Mouse (Mus musculus) myocyte (in vitro differentiated cells): ENCODE measurements around the gene Gm9936. TPM values are rescaled to one million over a fixed set of nuclear protein-coding genes. Genes with fewer than 3 reads are reported as not detected.

Experiments
- H3K27me3 ChIP-seq: one replicate; pipeline ENCODE4 v1.6.1; 2011; ENCODE audit not compliant: control insufficient read depth, insufficient read depth, insufficient read length
- H3K36me3 ChIP-seq: one replicate; pipeline ENCODE4 v1.6.1; 2011; ENCODE audit not compliant: control insufficient read depth, insufficient read depth
- H3K4me2 ChIP-seq: one replicate; pipeline ENCODE4 v1.6.1; 2011; ENCODE audit warnings: low read depth, control low read depth
- H3K4me3 ChIP-seq: one replicate; pipeline ENCODE4 v1.5.1; 2011; ENCODE audit warnings: mild to moderate bottlenecking, control low read depth, moderate library complexity
- H3K79me2 ChIP-seq: one replicate; pipeline ENCODE4 v1.6.1; 2011; ENCODE audit not compliant: control insufficient read depth, insufficient read depth
- H3ac ChIP-seq: one replicate; pipeline ENCODE4 v1.6.1; 2011; ENCODE audit not compliant: control insufficient read depth, insufficient read length
- CEBPB ChIP-seq: IDR thresholded peaks from 2 replicates; pipeline ENCODE4 v1.6.1; 2011; ENCODE audit warnings: mild to moderate bottlenecking, moderate library complexity; ENCODE audit not compliant: poor library complexity, insufficient read depth, severe bottlenecking
- E2F4 ChIP-seq: IDR thresholded peaks from one replicate; pipeline ENCODE4 v1.6.1; 2011; ENCODE audit warnings: mild to moderate bottlenecking, control low read depth, moderate library complexity; ENCODE audit not compliant: insufficient read depth
- MAX ChIP-seq: IDR thresholded peaks from one replicate; pipeline ENCODE4 v1.6.1; 2011; ENCODE audit warnings: low read depth, mild to moderate bottlenecking, control low read depth
- MYOD1 ChIP-seq, 3 experiments: IDR thresholded peaks; one replicate each; pipeline ENCODE4 v1.6.1; 2011; ENCODE audit warnings: control low read depth in 2 of 3, low read depth in 2 of 3, mild to moderate bottlenecking in 2 of 3, moderate library complexity in 1 of 3; ENCODE audit not compliant: insufficient read length in 2 of 3, control insufficient read depth in 1 of 3
- MYOG ChIP-seq, 3 experiments: IDR thresholded peaks; one replicate each; pipeline ENCODE4 v1.6.1; 2011; ENCODE audit warnings: control low read depth in 2 of 3, low read depth in 2 of 3, mild to moderate bottlenecking in 2 of 3; ENCODE audit not compliant: insufficient read length in 2 of 3, control insufficient read depth in 1 of 3, insufficient read depth in 1 of 3
- POLR2A ChIP-seq: IDR thresholded peaks from one replicate; pipeline ENCODE4 v1.6.1; 2011; ENCODE audit warnings: low read depth, mild to moderate bottlenecking, control low read depth, moderate library complexity; ENCODE audit not compliant: insufficient read length
- POLR2AphosphoS2 ChIP-seq: IDR thresholded peaks from one replicate; pipeline ENCODE4 v1.6.1; 2011; ENCODE audit warnings: low read depth, control low read depth; ENCODE audit not compliant: insufficient read length
- REST ChIP-seq: IDR thresholded peaks from one replicate; pipeline ENCODE4 v1.6.1; 2011; ENCODE audit warnings: mild to moderate bottlenecking, control low read depth, moderate library complexity; ENCODE audit not compliant: insufficient read depth, insufficient read length
- SRF ChIP-seq: IDR thresholded peaks from one replicate; pipeline ENCODE4 v1.6.1; 2011; ENCODE audit warnings: low read depth; ENCODE audit not compliant: control insufficient read depth, insufficient read length
- TCF12 ChIP-seq: IDR thresholded peaks from one replicate; pipeline ENCODE4 v1.6.1; 2011; ENCODE audit warnings: mild to moderate bottlenecking, control low read depth; ENCODE audit not compliant: poor library complexity, insufficient read depth, severe bottlenecking
- TCF3 ChIP-seq: IDR thresholded peaks from one replicate; pipeline ENCODE4 v1.6.1; 2011; ENCODE audit warnings: low read depth, control low read depth; ENCODE audit not compliant: insufficient read length
- USF1 ChIP-seq: IDR thresholded peaks from one replicate; pipeline ENCODE4 v1.6.1; 2011; ENCODE audit warnings: low read depth, mild to moderate bottlenecking, control low read depth, moderate library complexity
- polyA plus RNA-seq: library from polyadenylated mRNA; unstranded; fragments of >200 nt; fragmentation: generic; extraction: Trizol; gene quantifications from one replicate; pipeline ENCODE4 v1.2.1, GENCODE M21; 2012; ENCODE audit warnings: missing spikeins

The Gm9936 gene
- polyA plus RNA-seq, 1 experiment = 0.25 TPM

- Histone ChIP-seq H3K36me3 (no peaks in the 10 kb centered on the region), H3K27me3 (peaks cover 45% of the 10 kb centered on the region), H3K79me2 (no peaks in the 10 kb centered on the region), H3K4me3 (no peak overlapping the region), H3ac (no peak overlapping the region), H3K4me2 (no peak overlapping the region)
- TF ChIP-seq MYOG (IDR thresholded peaks at IDR 0.05; ENCODE audit: control insufficient read depth in 1 of 3, insufficient read depth in 1 of 3, insufficient read length in 2 of 3, low read depth in 2 of 3) (no peak), TCF3 (no peak)
Observed at GRCm38 (mm10) chr5:114877487-114877886, 19.0 kb upstream of the Gm9936 start.

GRCm38 (mm10) chr5:114876331-114876730 lies 17.8 kb upstream of the Gm9936 start:
- no peak overlapping the region for H3K4me3 ChIP-seq
- H3ac ChIP-seq = no peak overlapping the region
- H3K4me2 ChIP-seq = no peak overlapping the region
- no peaks in the 10 kb centered on the region for H3K79me2 ChIP-seq
- TF ChIP-seq TCF3 (no peak), REST (no peak)
- H3K36me3 ChIP-seq = no peaks in the 10 kb centered on the region
- peaks cover 45% of the 10 kb centered on the region for H3K27me3 ChIP-seq

DNA sequence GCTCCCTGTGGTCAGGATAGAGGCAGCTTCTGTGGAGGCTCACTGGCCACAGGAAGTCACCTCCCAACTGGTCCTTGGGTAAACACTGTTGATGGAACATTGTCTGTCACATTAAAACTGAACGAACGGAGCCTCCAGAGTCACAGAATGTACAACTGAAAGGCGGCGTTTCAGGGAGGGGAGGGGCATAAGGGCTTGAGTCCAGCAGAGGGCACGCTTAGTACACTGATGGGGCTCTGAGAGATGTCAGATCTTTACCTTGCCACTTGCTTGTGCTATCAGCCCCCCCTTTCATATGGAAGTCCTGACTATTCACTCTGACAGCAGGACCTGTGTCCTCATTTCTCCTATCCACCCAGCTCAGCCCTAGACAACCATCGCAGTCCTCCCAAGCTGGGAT lies 17.4 kb upstream of the Gm9936 start:
- H3ac ChIP-seq = no peak overlapping the region
- H3K27me3 ChIP-seq = peaks cover 45% of the 10 kb centered on the region
- H3K4me2 ChIP-seq = no peak overlapping the region
- no peaks in the 10 kb centered on the region for H3K36me3 ChIP-seq
- H3K79me2 ChIP-seq = no peaks in the 10 kb centered on the region
- TF ChIP-seq MYOD1 (IDR thresholded peaks at IDR 0.05; ENCODE audit: control insufficient read depth in 1 of 3, insufficient read length in 2 of 3, low read depth in 2 of 3) = no peak
- no peak for TF ChIP-seq POLR2AphosphoS2
- no peak for TF ChIP-seq MYOG (IDR thresholded peaks at IDR 0.05; ENCODE audit: control insufficient read depth in 1 of 3, insufficient read depth in 1 of 3, insufficient read length in 2 of 3, low read depth in 2 of 3)
- no peak for TF ChIP-seq POLR2A
- no peak for TF ChIP-seq TCF12
- no peak for TF ChIP-seq MAX
- TF ChIP-seq CEBPB = no peak
- no peak for TF ChIP-seq USF1
- no peak for TF ChIP-seq E2F4
- TF ChIP-seq TCF3 = no peak
- TF ChIP-seq REST = no peak
- no peak for TF ChIP-seq SRF
- no peak overlapping the region for H3K4me3 ChIP-seq

DNA sequence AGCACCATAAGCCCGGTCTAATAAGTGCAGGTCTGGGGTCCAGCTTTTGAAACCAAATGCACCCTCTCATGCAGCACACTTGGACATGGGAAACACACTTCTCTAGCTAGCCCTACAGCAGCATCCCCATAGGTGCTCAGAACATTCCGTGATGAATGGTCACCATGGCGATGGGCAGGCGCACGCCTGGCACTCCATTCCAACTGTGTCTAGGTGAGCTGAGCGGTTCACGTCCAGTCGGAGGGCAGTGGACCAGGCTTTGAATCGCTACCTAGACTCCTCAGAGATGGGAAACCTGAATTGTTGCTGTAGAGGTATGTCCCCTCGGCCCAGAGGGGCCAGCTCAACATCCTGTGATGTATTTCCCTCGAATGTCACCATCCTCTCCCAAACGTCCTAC lies 6.8 kb upstream of the Gm9936 start:
- peaks cover 23% of the 10 kb centered on the region for H3K27me3 ChIP-seq
- H3K4me3 ChIP-seq = no peak overlapping the region
- TF ChIP-seq SRF = no peak
- TF ChIP-seq MAX = no peak
- TF ChIP-seq POLR2AphosphoS2 = no peak
- TF ChIP-seq POLR2A = no peak
- no peak for TF ChIP-seq USF1
- TF ChIP-seq TCF3 = no peak
- TF ChIP-seq REST = no peak
- no peak for TF ChIP-seq MYOD1 (IDR thresholded peaks at IDR 0.05; ENCODE audit: control insufficient read depth in 1 of 3, insufficient read length in 2 of 3, low read depth in 2 of 3)
- H3ac ChIP-seq = no peak overlapping the region
- H3K79me2 ChIP-seq = no peaks in the 10 kb centered on the region
- H3K4me2 ChIP-seq = no peak overlapping the region
- no peaks in the 10 kb centered on the region for H3K36me3 ChIP-seq

DNA sequence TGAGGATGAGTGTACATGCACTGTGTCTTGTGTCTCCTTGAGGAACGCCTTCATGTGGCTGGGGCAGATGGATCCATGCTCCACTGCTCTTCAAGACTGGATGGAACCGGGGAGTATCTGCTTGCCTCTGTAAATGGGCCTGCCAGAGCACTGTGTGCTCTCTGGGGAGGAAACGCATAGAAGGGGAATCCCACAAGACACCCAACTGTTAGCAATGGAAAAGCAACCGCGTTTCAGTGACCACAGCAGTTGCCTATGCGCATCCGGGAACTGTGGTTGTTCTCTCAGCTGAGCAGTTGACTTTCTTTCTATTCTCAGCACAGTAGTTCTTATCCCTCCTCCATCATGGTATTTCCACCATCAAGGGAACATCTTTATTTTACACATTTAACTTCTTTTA lies 6.3 kb upstream of the Gm9936 start:
- no peak overlapping the region for H3K4me2 ChIP-seq
- TF ChIP-seq USF1 = no peak
- no peak for TF ChIP-seq REST
- TF ChIP-seq E2F4 = no peak
- TF ChIP-seq MAX = no peak
- no peak for TF ChIP-seq POLR2AphosphoS2
- TF ChIP-seq MYOD1 (IDR thresholded peaks at IDR 0.05; ENCODE audit: control insufficient read depth in 1 of 3, insufficient read length in 2 of 3, low read depth in 2 of 3) = no peak
- TF ChIP-seq TCF3 = no peak
- no peak for TF ChIP-seq SRF
- no peak for TF ChIP-seq TCF12
- TF ChIP-seq MYOG (IDR thresholded peaks at IDR 0.05; ENCODE audit: control insufficient read depth in 1 of 3, insufficient read depth in 1 of 3, insufficient read length in 2 of 3, low read depth in 2 of 3) = no peak
- no peak for TF ChIP-seq POLR2A
- no peak for TF ChIP-seq CEBPB
- no peak overlapping the region for H3ac ChIP-seq
- H3K4me3 ChIP-seq = no peak overlapping the region
- peaks cover 18% of the 10 kb centered on the region for H3K27me3 ChIP-seq
- H3K36me3 ChIP-seq = no peaks in the 10 kb centered on the region
- no peaks in the 10 kb centered on the region for H3K79me2 ChIP-seq
